Mouse (Mus musculus): ENCODE data around the gene Rabl6. TPM values are rescaled to one million over a fixed set of nuclear protein-coding genes. Genes with fewer than 3 reads are reported as not detected.
"Not testable (repeated sequence)": the region's sequence is repeated elsewhere in the genome, so short reads cannot be mapped to it uniquely, and the experiment has no call there.

Rabl6 gene
- total RNA-seq, 4 experiments from 2014 or later = 83.3 to 94.6 (median 89.3) TPM

GRCm38 (mm10) chr2:25576028-25576850, 32.1 kb downstream of the Rabl6 start:
- no peak for DNase-seq (ENCODE audit: low spot score in 2 of 2)

- no peak for DNase-seq (ENCODE audit: low spot score in 2 of 2)
These were observed 32.8 kb downstream of the Rabl6 start for GRCm38 (mm10) chr2:25575432-25576027.

- peak; percentile 96 to 98 for DNase-seq (ENCODE audit: low spot score in 2 of 2)
These were observed 33.5 kb downstream of the Rabl6 start, which contains the start of the genes Mamdc4 and Phpt1 for GRCm38 (mm10) chr2:25574579-25575431. Gene Mamdc4 (minus strand): TSS chr2:25574845. Gene Phpt1 (minus strand): TSS chr2:25575224.

- no peak for DNase-seq (ENCODE audit: low spot score in 2 of 2)
These were observed 34.2 kb downstream of the Rabl6 start for GRCm38 (mm10) chr2:25574136-25574535.

- DNase-seq (ENCODE audit: low spot score in 2 of 2) = no peak
These were observed 35.3 kb downstream of the Rabl6 start for GRCm38 (mm10) chr2:25573068-25573467.

- no peak for DNase-seq (ENCODE audit: low spot score in 2 of 2)
These were observed 37.1 kb downstream of the Rabl6 start for GRCm38 (mm10) chr2:25571221-25571620.

- no peak for DNase-seq (ENCODE audit: low spot score in 2 of 2)
These were observed 39.0 kb downstream of the Rabl6 start for GRCm38 (mm10) chr2:25569323-25569722.

- DNase-seq (ENCODE audit: low spot score in 2 of 2) = no peak
These were observed 39.8 kb downstream of the Rabl6 start for GRCm38 (mm10) chr2:25568473-25569019.

- no peak for DNase-seq (ENCODE audit: low spot score in 2 of 2)
These were observed 41.8 kb downstream of the Rabl6 start for GRCm38 (mm10) chr2:25566558-25566957.

GRCm38 (mm10) chr2:25565741-25566140, 42.6 kb downstream of the Rabl6 start:
- DNase-seq (ENCODE audit: low spot score in 2 of 2) = no peak

GRCm38 (mm10) chr2:25561946-25562345, 46.4 kb downstream of the Rabl6 start:
- DNase-seq (ENCODE audit: low spot score in 2 of 2) = no peak

GRCm38 (mm10) chr2:25560551-25560950, 47.8 kb downstream of the Rabl6 start:
- DNase-seq (ENCODE audit: low spot score in 2 of 2) = no peak

- DNase-seq (ENCODE audit: low spot score in 2 of 2) = no peak
These were observed 49.5 kb downstream of the Rabl6 start for GRCm38 (mm10) chr2:25558774-25559173.

GRCm38 (mm10) chr2:25557964-25558360, 50.4 kb downstream of the Rabl6 start:
- no peak for DNase-seq (ENCODE audit: low spot score in 2 of 2)

GRCm38 (mm10) chr2:25557221-25557963, 50.9 kb downstream of the Rabl6 start, which contains the start of gene Edf1:
Gene Edf1 (plus strand): TSS chr2:25557847.
- DNase-seq (ENCODE audit: low spot score in 2 of 2) = peak; percentile 89 to 94

- DNase-seq (ENCODE audit: low spot score in 2 of 2) = no peak
These were observed 52.0 kb downstream of the Rabl6 start for GRCm38 (mm10) chr2:25556296-25556695.

- DNase-seq (ENCODE audit: low spot score in 2 of 2) = not testable (repeated sequence)
These were observed 52.8 kb downstream of the Rabl6 start for GRCm38 (mm10) chr2:25555479-25555878.

GRCm38 (mm10) chr2:25553171-25553786, 55.0 kb downstream of the Rabl6 start:
- DNase-seq (ENCODE audit: low spot score in 2 of 2) = not testable (repeated sequence)

GRCm38 (mm10) chr2:25551186-25551585, 57.1 kb downstream of the Rabl6 start:
- peak; percentile 41 to 58 for DNase-seq (ENCODE audit: low spot score in 2 of 2)

All from gastrocnemius, adult 8-10 months (tissue).